8 mouse cellular contexts compared by ENCODE assay signal in the genomic region with DNA sequence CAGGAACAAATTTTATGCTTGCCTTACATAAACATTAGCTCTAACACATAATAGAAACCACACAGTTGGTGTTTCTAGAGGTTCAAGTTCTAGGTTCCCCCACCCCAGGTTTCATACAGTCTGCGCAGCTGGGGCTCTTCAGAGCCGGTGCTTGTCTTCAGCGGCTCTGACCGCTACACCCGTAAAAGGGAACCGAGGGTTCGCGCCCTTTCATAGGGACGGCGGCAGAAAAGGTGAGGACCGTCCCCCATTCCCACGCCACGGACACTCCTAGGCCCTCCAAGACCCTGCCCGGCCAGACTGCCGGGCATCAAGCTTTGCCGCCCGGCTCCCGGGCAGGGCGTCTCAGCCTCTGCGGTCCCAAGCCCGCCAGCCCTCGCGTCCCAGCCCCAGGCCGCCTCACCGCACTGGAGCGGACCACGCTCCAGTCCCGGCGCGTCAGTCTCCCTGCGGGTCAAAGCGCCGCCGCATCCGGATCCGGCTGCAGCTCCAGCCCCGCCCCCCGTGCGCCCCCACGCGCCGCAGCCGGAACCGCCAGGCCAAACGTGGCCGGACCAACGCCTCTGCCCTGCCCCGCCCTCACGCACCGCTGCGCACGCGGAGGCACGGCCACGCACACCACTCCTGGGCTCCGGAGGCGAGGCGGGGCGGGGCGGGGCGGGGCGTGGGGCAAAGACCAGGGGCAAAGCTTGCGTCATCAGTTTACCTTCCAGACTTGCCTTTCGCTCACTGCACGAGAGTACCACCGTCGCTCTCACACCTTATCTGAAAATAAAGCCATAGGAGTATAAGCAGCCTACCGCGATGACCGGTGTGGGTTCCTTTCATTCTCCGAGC. TPM values are rescaled to one million over a fixed set of nuclear protein-coding genes. Genes with fewer than 3 reads are reported as not detected.
DNase-seq lines count a peak whose midpoint lies in the region; ATAC-seq and TF ChIP-seq lines count a peak whose summit lies in the region.

No protein-coding gene starts in this region.

- H3K9me3 ChIP-seq in hindbrain, embryonic 11.5 days (ENCODE audit: control insufficient read depth, low read length): no peaks in the 10 kb centered on the region
- no peaks in the 10 kb centered on the region for H3K9me3 ChIP-seq in lung, postnatal 0 days (ENCODE audit: low read length)

- peak; percentile 98 for ATAC-seq in hindbrain, embryonic 11.5 days (ENCODE audit: low FRiP score)
- peak; percentile 98 for ATAC-seq in lung, postnatal 0 days

- H3K4me2 ChIP-seq in hindbrain, embryonic 11.5 days (replicated peaks; ENCODE audit: low read depth, low read length): peak overlapping the region; percentile 64
- H3K4me2 ChIP-seq in lung, postnatal 0 days (replicated peaks; ENCODE audit: low read depth, low read length): peak overlapping the region; percentile 94

- no peaks in the 10 kb centered on the region for H3K27me3 ChIP-seq in hindbrain, embryonic 11.5 days (ENCODE audit: control insufficient read depth, insufficient read depth, low read length)
- H3K27me3 ChIP-seq in lung, postnatal 0 days (replicated peaks; ENCODE audit: insufficient read depth, low read length): no peaks in the 10 kb centered on the region

- H3K4me1 ChIP-seq in hindbrain, embryonic 11.5 days (replicated peaks; ENCODE audit: control insufficient read depth, insufficient read depth, low read length): no peaks in the 10 kb centered on the region
- 0 out of 2 replicates have a peak, but pooled peaks cover 5% of the 10 kb centered on the region for H3K4me1 ChIP-seq in lung, postnatal 0 days (ENCODE audit: insufficient read depth, low read depth, low read length)

- no peaks in the 10 kb centered on the region for H3K36me3 ChIP-seq in hindbrain, embryonic 11.5 days (ENCODE audit: control insufficient read depth, insufficient read depth, low read length)
- H3K36me3 ChIP-seq in lung, postnatal 0 days (ENCODE audit: insufficient read depth, low read length): no peaks in the 10 kb centered on the region

- H3K27ac ChIP-seq in hindbrain, embryonic 11.5 days (ENCODE audit: low read depth, low read length): peak overlapping the region; percentile 47
- H3K27ac ChIP-seq in lung, postnatal 0 days (ENCODE audit: low read length): peak overlapping the region; percentile 91

- WGBS in hindbrain, embryonic 11.5 days: 1% methylated on average over 47 of the region's 71 CpGs
- 2% methylated on average over 60 of the region's 71 CpGs for WGBS in lung, postnatal 0 days

- peak overlapping the region; percentile 74 for H3K9ac ChIP-seq in hindbrain, embryonic 11.5 days (ENCODE audit: low read depth, low read length)
- H3K9ac ChIP-seq in lung, postnatal 0 days (replicated peaks; ENCODE audit: low read depth): peak overlapping the region; percentile 76

- H3K4me3 ChIP-seq in hindbrain, embryonic 11.5 days (ENCODE audit: low read depth, low read length): peak overlapping the region; percentile 55
- peak overlapping the region; percentile 85 for H3K4me3 ChIP-seq in lung, postnatal 0 days (ENCODE audit: low read depth, low read length)

- peak; percentile 38 for TF ChIP-seq CTCF in lung, postnatal 0 days (IDR thresholded peaks at IDR 0.05)

- peak; percentile 91 for DNase-seq in NIH3T3 (ENCODE audit: low read depth)
- DNase-seq in cerebellum, adult 9-11 months: peak; percentile 96
- peak; percentile 73 to 89 for DNase-seq in frontal cortex, adult 2 months (ENCODE audit: extremely low spot score in 1 of 2, low spot score in 1 of 2)
- peak; percentile 90 for DNase-seq in hindbrain, embryonic 11.5 days (ENCODE audit: low spot score)
- DNase-seq in layer of hippocampus, postnatal 10 days (ENCODE audit: low spot score in 2 of 2): peak; percentile 79 to 90
- peak; percentile 95 for DNase-seq in lung, postnatal 0 days (ENCODE audit: low spot score)
- peak; percentile 85 for DNase-seq in ovary, postnatal 14 days (ENCODE audit: low spot score)
- DNase-seq in thymus, postnatal 10 days (ENCODE audit: low spot score in 2 of 2): peak; percentile 63 to 73

- TF ChIP-seq EP300 in lung, postnatal 0 days (IDR thresholded peaks at IDR 0.05): no peak

RNA-seq across cellular contexts. Expression of a gene that starts 16.1 kb away (rescaled TPM):
- 10.5 and 12.4 TPM in 2 replicates for polyA plus RNA-seq in frontal cortex, adult 2 months (2012; rRNA removed)
- 41.7 and 44.5 TPM in 2 replicates for polyA plus RNA-seq in hindbrain, embryonic 11.5 days (2014; fragmentation: Nextera tagmentation; extraction: Ambion mirVana)
- 10 to 100 TPM; 14.9 to 15.9 TPM for total RNA-seq in layer of hippocampus, postnatal 10 days (2021)
- polyA plus RNA-seq in lung, postnatal 0 days (2015; fragmentation: Nextera tagmentation; extraction: Ambion mirVana): 32.2 and 33.9 TPM in 2 replicates

RNA-seq across cellular contexts. Expression of a gene that starts 37.7 kb away (rescaled TPM):
- 15.6 and 17.5 TPM in 2 replicates for polyA plus RNA-seq in frontal cortex, adult 2 months (2012; rRNA removed)
- 35.2 and 51.6 TPM in 2 replicates for polyA plus RNA-seq in hindbrain, embryonic 11.5 days (2014; fragmentation: Nextera tagmentation; extraction: Ambion mirVana)
- 10 to 100 TPM; 19.1 to 20.1 TPM for total RNA-seq in layer of hippocampus, postnatal 10 days (2021)
- 75.1 and 79.7 TPM in 2 replicates for polyA plus RNA-seq in lung, postnatal 0 days (2015; fragmentation: Nextera tagmentation; extraction: Ambion mirVana)

RNA-seq across cellular contexts. Expression of a gene that starts 59.0 kb away (rescaled TPM):
- 89.6 and 96.8 TPM in 2 replicates for polyA plus RNA-seq in frontal cortex, adult 2 months (2012; rRNA removed)
- 253 and 263 TPM in 2 replicates for polyA plus RNA-seq in hindbrain, embryonic 11.5 days (2014; fragmentation: Nextera tagmentation; extraction: Ambion mirVana)
- 100 to 1,000 TPM; 102 to 112 TPM for total RNA-seq in layer of hippocampus, postnatal 10 days (2021)
- 82.1 and 94.4 TPM in 2 replicates for polyA plus RNA-seq in lung, postnatal 0 days (2015; fragmentation: Nextera tagmentation; extraction: Ambion mirVana)

Comparison
In these comparisons a context has a peak if more than half of its experiments do, and no peak if none do; other contexts are left out.
1. Peak in every context shown above with its lines: DNase-seq, ATAC-seq, H3K4me3 ChIP-seq and H3K27ac ChIP-seq.